Mouse (Mus musculus): ENCODE measurements around the gene Kmt2e. TPM values are rescaled to one million over a fixed set of nuclear protein-coding genes. Genes with fewer than 3 reads are reported as not detected.

The Kmt2e gene
- polyA plus RNA-seq, 1 experiment from 2014 or later = 92.6 TPM

GRCm38 (mm10) chr5:23431070-23431864 lies 3.0 kb upstream of the Kmt2e start:
- H3K9ac ChIP-seq (replicated peaks; ENCODE audit: low read length) = no peak overlapping the region
- H3K9me3 ChIP-seq (replicated peaks; ENCODE audit: control insufficient read depth, low read length) = no peaks in the 10 kb centered on the region
- peak overlapping the region; percentile 43 for H3K4me2 ChIP-seq (ENCODE audit: low read depth, low read length)
- no peaks in the 10 kb centered on the region for H3K27me3 ChIP-seq (ENCODE audit: control insufficient read depth, insufficient read depth, low read length)
- no peaks in the 10 kb centered on the region for H3K36me3 ChIP-seq (replicated peaks; ENCODE audit: control insufficient read depth, insufficient read depth, low read depth, low read length)
- DNase-seq (ENCODE audit: low spot score) (no peak), ATAC-seq (replicated peaks; ENCODE audit: insufficient number of reproducible peaks, low FRiP score, low TSS enrichment, low read depth) (no peak)
- WGBS = 48% methylated on average over 10 of the region's 10 CpGs
- H3K27ac ChIP-seq (replicated peaks; ENCODE audit: low read depth, low read length) = no peak overlapping the region
- H3K4me3 ChIP-seq (ENCODE audit: low read depth, low read length) = peak overlapping the region; percentile 20; the same call in 1 of the 2 replicates
- H3K4me1 ChIP-seq (ENCODE audit: control insufficient read depth, insufficient read depth, low read length) = no peaks in the 10 kb centered on the region

GRCm38 (mm10) chr5:23431948-23432707 lies 2.1 kb upstream of the Kmt2e start:
- Histone ChIP-seq H3K4me1 (ENCODE audit: control insufficient read depth, insufficient read depth, low read length) (no peaks in the 10 kb centered on the region), H3K36me3 (replicated peaks; ENCODE audit: control insufficient read depth, insufficient read depth, low read depth, low read length) (no peaks in the 10 kb centered on the region), H3K4me2 (ENCODE audit: low read depth, low read length) (peak overlapping the region; percentile 58), H3K9ac (replicated peaks; ENCODE audit: low read length) (peak overlapping the region; percentile 82), H3K27ac (replicated peaks; ENCODE audit: low read depth, low read length) (peak overlapping the region; percentile 93), H3K27me3 (ENCODE audit: control insufficient read depth, insufficient read depth, low read length) (no peaks in the 10 kb centered on the region), H3K4me3 (ENCODE audit: low read depth, low read length) (peak overlapping the region; percentile 95), H3K9me3 (replicated peaks; ENCODE audit: control insufficient read depth, low read length) (no peaks in the 10 kb centered on the region)
- DNase-seq (ENCODE audit: low spot score) (no peak), ATAC-seq (replicated peaks; ENCODE audit: insufficient number of reproducible peaks, low FRiP score, low TSS enrichment, low read depth) (no peak)
- WGBS = 7% methylated on average over 10 of the region's 10 CpGs

- H3K36me3 ChIP-seq (replicated peaks; ENCODE audit: control insufficient read depth, insufficient read depth, low read depth, low read length) = no peaks in the 10 kb centered on the region
- no peaks in the 10 kb centered on the region for H3K9me3 ChIP-seq (replicated peaks; ENCODE audit: control insufficient read depth, low read length)
- DNase-seq (ENCODE audit: low spot score) (peak; percentile 96), ATAC-seq (replicated peaks; ENCODE audit: insufficient number of reproducible peaks, low FRiP score, low TSS enrichment, low read depth) (peak; percentile 90)
- no peaks in the 10 kb centered on the region for H3K4me1 ChIP-seq (ENCODE audit: control insufficient read depth, insufficient read depth, low read length)
- peak overlapping the region; percentile 78 for H3K4me2 ChIP-seq (ENCODE audit: low read depth, low read length)
- H3K4me3 ChIP-seq (ENCODE audit: low read depth, low read length) = peak overlapping the region; percentile 95
- WGBS = under 1% methylated on average over 60 of the region's 61 CpGs
- peak overlapping the region; percentile 93 for H3K27ac ChIP-seq (replicated peaks; ENCODE audit: low read depth, low read length)
- no peaks in the 10 kb centered on the region for H3K27me3 ChIP-seq (ENCODE audit: control insufficient read depth, insufficient read depth, low read length)
- peak overlapping the region; percentile 82 for H3K9ac ChIP-seq (replicated peaks; ENCODE audit: low read length)
These were observed 1.3 kb upstream of the Kmt2e start for GRCm38 (mm10) chr5:23432708-23433645.

GRCm38 (mm10) chr5:23434598-23435481 lies 599 bp downstream of the Kmt2e start:
- Histone ChIP-seq H3K27ac (replicated peaks; ENCODE audit: low read depth, low read length) (peak overlapping the region; percentile 93), H3K4me2 (ENCODE audit: low read depth, low read length) (peak overlapping the region; percentile 78), H3K9ac (replicated peaks; ENCODE audit: low read length) (peak overlapping the region; percentile 82), H3K4me3 (ENCODE audit: low read depth, low read length) (peak overlapping the region; percentile 95), H3K36me3 (replicated peaks; ENCODE audit: control insufficient read depth, insufficient read depth, low read depth, low read length) (no peaks in the 10 kb centered on the region), H3K9me3 (replicated peaks; ENCODE audit: control insufficient read depth, low read length) (no peaks in the 10 kb centered on the region), H3K27me3 (ENCODE audit: control insufficient read depth, insufficient read depth, low read length) (no peaks in the 10 kb centered on the region), H3K4me1 (ENCODE audit: control insufficient read depth, insufficient read depth, low read length) (no peaks in the 10 kb centered on the region)
- ATAC-seq (replicated peaks; ENCODE audit: insufficient number of reproducible peaks, low FRiP score, low TSS enrichment, low read depth) = peak; percentile 2
- DNase-seq (ENCODE audit: low spot score) = peak; percentile 72
- under 1% methylated on average over 45 of the region's 46 CpGs for WGBS

GRCm38 (mm10) chr5:23435482-23436125 lies 1.4 kb downstream of the Kmt2e start:
- peak overlapping the region; percentile 93 for H3K27ac ChIP-seq (replicated peaks; ENCODE audit: low read depth, low read length)
- H3K9me3 ChIP-seq (replicated peaks; ENCODE audit: control insufficient read depth, low read length) = no peaks in the 10 kb centered on the region
- H3K9ac ChIP-seq (replicated peaks; ENCODE audit: low read length) = peak overlapping the region; percentile 82
- H3K4me2 ChIP-seq (ENCODE audit: low read depth, low read length) = peak overlapping the region; percentile 78
- no peaks in the 10 kb centered on the region for H3K4me1 ChIP-seq (ENCODE audit: control insufficient read depth, insufficient read depth, low read length)
- no peaks in the 10 kb centered on the region for H3K27me3 ChIP-seq (ENCODE audit: control insufficient read depth, insufficient read depth, low read length)
- H3K4me3 ChIP-seq (ENCODE audit: low read depth, low read length) = peak overlapping the region; percentile 95
- 0% methylated on average over 13 of the region's 13 CpGs for WGBS
- H3K36me3 ChIP-seq (replicated peaks; ENCODE audit: control insufficient read depth, insufficient read depth, low read depth, low read length) = no peaks in the 10 kb centered on the region
- DNase-seq (ENCODE audit: low spot score) = peak; percentile 65
- no peak for ATAC-seq (replicated peaks; ENCODE audit: insufficient number of reproducible peaks, low FRiP score, low TSS enrichment, low read depth)

- WGBS = 23% methylated on average over 2 of the region's 2 CpGs
- no peaks in the 10 kb centered on the region for H3K9me3 ChIP-seq (replicated peaks; ENCODE audit: control insufficient read depth, low read length)
- ATAC-seq (replicated peaks; ENCODE audit: insufficient number of reproducible peaks, low FRiP score, low TSS enrichment, low read depth) (no peak), DNase-seq (ENCODE audit: low spot score) (no peak)
- no peak overlapping the region for H3K27ac ChIP-seq (replicated peaks; ENCODE audit: low read depth, low read length)
- H3K27me3 ChIP-seq (ENCODE audit: control insufficient read depth, insufficient read depth, low read length) = no peaks in the 10 kb centered on the region
- H3K4me1 ChIP-seq (ENCODE audit: control insufficient read depth, insufficient read depth, low read length) = no peaks in the 10 kb centered on the region
- H3K4me3 ChIP-seq (ENCODE audit: low read depth, low read length) = peak overlapping the region; percentile 36
- no peaks in the 10 kb centered on the region for H3K36me3 ChIP-seq (replicated peaks; ENCODE audit: control insufficient read depth, insufficient read depth, low read depth, low read length)
- H3K4me2 ChIP-seq (ENCODE audit: low read depth, low read length) = peak overlapping the region; percentile 78
- no peak overlapping the region for H3K9ac ChIP-seq (replicated peaks; ENCODE audit: low read length)
These were observed 2.5 kb downstream of the Kmt2e start for GRCm38 (mm10) chr5:23436735-23437134.

- DNase-seq (ENCODE audit: low spot score) (no peak), ATAC-seq (replicated peaks; ENCODE audit: insufficient number of reproducible peaks, low FRiP score, low TSS enrichment, low read depth) (no peak)
- Histone ChIP-seq H3K4me1 (ENCODE audit: control insufficient read depth, insufficient read depth, low read length) (no peaks in the 10 kb centered on the region), H3K27ac (replicated peaks; ENCODE audit: low read depth, low read length) (no peak overlapping the region), H3K9ac (replicated peaks; ENCODE audit: low read length) (no peak overlapping the region), H3K4me2 (ENCODE audit: low read depth, low read length) (no peak overlapping the region), H3K27me3 (ENCODE audit: control insufficient read depth, insufficient read depth, low read length) (no peaks in the 10 kb centered on the region), H3K4me3 (ENCODE audit: low read depth, low read length) (no peak overlapping the region), H3K36me3 (replicated peaks; ENCODE audit: control insufficient read depth, insufficient read depth, low read depth, low read length) (no peaks in the 10 kb centered on the region), H3K9me3 (replicated peaks; ENCODE audit: control insufficient read depth, low read length) (no peaks in the 10 kb centered on the region)
- 83% methylated on average over 3 of the region's 3 CpGs for WGBS
These were observed 5.6 kb downstream of the Kmt2e start for GRCm38 (mm10) chr5:23439857-23440256.

All from embryonic facial prominence, embryonic 11.5 days (tissue).